Mouse (Mus musculus) lung, embryonic 14.5 days (tissue): ENCODE measurements around the gene Iah1. TPM values are rescaled to one million over a fixed set of nuclear protein-coding genes. Genes with fewer than 3 reads are reported as not detected.
A peak's percentile ranks its signal among the peaks of the same experiment; 100 is the strongest.

Experiments
- ATAC-seq: fragments of 200-750 bp; cut with Nextera tagmentation; 2 replicates; pipeline ENCODE4 v1.8.0; 2017; ENCODE audit warnings: mild to moderate bottlenecking, moderate TSS enrichment, moderate library complexity; ENCODE audit not compliant: insufficient read depth
- DNase-seq: peaks from one replicate; pipeline ENCODE4 v3.0.0-alpha.2; 2015
- H3K27ac ChIP-seq: fragments of 300-500 bp; sonication (generic); 2 replicates; pipeline ENCODE4 v1.5.1; 2014; ENCODE audit warnings: low read depth, mild to moderate bottlenecking, moderate library complexity
- H3K27me3 ChIP-seq: fragments of 300-500 bp; sonication (generic); 2 replicates; pipeline ENCODE4 v1.6.1; 2014; ENCODE audit warnings: low read length, control low read depth; ENCODE audit not compliant: insufficient read depth
- H3K36me3 ChIP-seq: fragments of 300-500 bp; sonication (generic); 2 replicates; pipeline ENCODE4 v1.6.1; 2014; ENCODE audit warnings: control low read depth; ENCODE audit not compliant: insufficient read depth
- H3K4me1 ChIP-seq: fragments of 300-500 bp; sonication (generic); 2 replicates; pipeline ENCODE4 v1.6.1; 2014; ENCODE audit warnings: antibody characterized with exemption, control low read depth; ENCODE audit not compliant: insufficient read depth
- H3K4me2 ChIP-seq: fragments of 300-500 bp; sonication (generic); 2 replicates; pipeline ENCODE4 v1.6.1; 2014; ENCODE audit warnings: mild to moderate bottlenecking
- H3K4me3 ChIP-seq: fragments of 300-500 bp; sonication (generic); 2 replicates; pipeline ENCODE4 v1.5.1; 2014; ENCODE audit warnings: low read depth, low read length
- H3K9ac ChIP-seq: fragments of 300-500 bp; sonication (generic); 2 replicates; pipeline ENCODE4 v1.6.1; 2014
- H3K9me3 ChIP-seq: fragments of 300-500 bp; sonication (generic); 2 replicates; pipeline ENCODE4 v1.6.1; 2016; ENCODE audit warnings: low read depth, low read length, control low read depth
- CTCF ChIP-seq: IDR thresholded peaks from 2 replicates; pipeline ENCODE4 v1.5.1; 2016; ENCODE audit warnings: antibody characterized with exemption, low read depth
- WGBS: fragments of 180-500 bp; shearing (Covaris S2); extraction: QIAGEN DNeasy Blood & Tissue Kit; methylation state at CpG from one replicate; pipeline ENCODE4 v1.1.7; 2014; 5-methylcytosine and 5-hydroxymethylcytosine counted together
- polyA plus RNA-seq: library from polyadenylated mRNA; unstranded; fragments of >200 nt; fragmentation: Nextera tagmentation; extraction: Ambion mirVana; gene quantifications from 2 replicates; pipeline ENCODE4 v1.2.1, GENCODE M21; 2014

Gene Iah1
- polyA plus RNA-seq, 1 experiment from 2014 or later: 58.8 TPM

DNA sequence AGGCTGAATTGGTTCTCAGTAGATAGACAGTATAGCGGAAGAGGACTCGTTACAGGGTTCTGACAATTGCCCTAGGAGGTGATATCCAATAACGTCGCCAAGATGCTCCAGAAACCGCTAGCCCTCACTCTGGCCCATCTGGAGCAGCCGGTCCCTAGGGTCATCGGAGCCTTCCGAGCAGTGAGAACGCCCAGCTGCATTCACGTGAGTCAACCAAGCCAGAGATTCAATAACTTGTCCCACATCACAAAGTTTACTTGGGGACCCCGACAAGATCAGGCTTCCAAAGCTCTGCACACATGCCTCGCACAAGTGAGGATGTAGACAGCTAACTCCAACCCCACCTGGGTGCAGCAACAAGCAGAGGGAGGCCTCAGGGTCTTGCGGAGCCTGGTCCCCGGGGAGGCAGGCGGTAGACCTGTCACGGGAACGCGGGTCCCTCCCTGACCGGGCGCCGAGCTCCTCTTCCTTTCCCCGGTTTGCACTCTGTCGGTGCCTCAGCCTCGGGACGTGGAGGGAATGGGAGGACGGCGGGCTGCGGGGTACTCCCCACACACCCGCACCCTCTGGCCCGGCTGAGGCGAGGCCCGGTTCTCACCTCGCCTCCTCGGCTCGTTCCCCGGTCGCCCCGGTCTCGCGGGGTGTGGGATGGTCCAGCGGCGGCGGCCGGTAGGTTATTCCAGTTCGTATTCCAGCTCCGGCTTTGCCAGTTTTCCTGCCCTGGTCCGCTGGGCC is 30.5 kb upstream of the Iah1 start:
- peak overlapping the region; percentile 67 for H3K4me2 ChIP-seq
- under 1% methylated on average over 47 of the region's 47 CpGs for WGBS
- no peaks in the 10 kb centered on the region for H3K4me1 ChIP-seq
- no peak for TF ChIP-seq CTCF
- H3K4me3 ChIP-seq: peak overlapping the region; percentile 82
- H3K9ac ChIP-seq: peak overlapping the region; percentile 92
- H3K27me3 ChIP-seq: no peaks in the 10 kb centered on the region
- no peaks in the 10 kb centered on the region for H3K9me3 ChIP-seq
- ATAC-seq: peak; percentile 86
- H3K36me3 ChIP-seq: peaks cover 11% of the 10 kb centered on the region; the same call in 1 of the 2 replicates
- DNase-seq: no peak
- H3K27ac ChIP-seq: peak overlapping the region; percentile 89

DNA sequence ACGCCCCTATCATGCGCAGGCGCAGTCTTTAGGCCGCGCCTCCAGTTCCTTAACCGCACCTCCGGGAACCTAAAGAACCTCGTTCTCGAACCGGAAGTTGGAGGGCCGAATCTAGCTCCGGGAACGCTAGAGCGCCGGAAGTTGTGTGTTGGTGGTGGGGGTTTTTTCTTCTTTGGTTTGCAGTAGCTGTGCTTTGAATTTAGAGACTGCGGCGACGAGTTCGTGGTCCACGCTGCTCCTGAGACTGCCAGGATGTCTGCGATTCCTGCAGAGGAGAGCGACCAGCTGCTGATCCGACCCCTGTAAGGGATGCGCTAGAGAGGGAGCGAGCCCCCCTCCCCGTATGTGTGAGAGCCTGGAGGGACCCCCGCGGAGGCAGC is 30.0 kb upstream of the Iah1 start, which contains the start of gene Itgb1bp1:
Itgb1bp1 (minus strand) TSS at position 42 of the 380 bp plus-strand sequence.
- TF ChIP-seq CTCF: 0 out of 2 replicates have a peak, but pooled peaks have one; percentile 11
- no peaks in the 10 kb centered on the region for H3K9me3 ChIP-seq
- peak; percentile 100 for DNase-seq
- H3K36me3 ChIP-seq: peaks cover 15% of the 10 kb centered on the region; the same call in 1 of the 2 replicates
- no peaks in the 10 kb centered on the region for H3K4me1 ChIP-seq
- peak within 1 kb of the TSS; percentile 92 for H3K9ac ChIP-seq
- H3K27me3 ChIP-seq: no peaks in the 10 kb centered on the region
- peak; percentile 95 for ATAC-seq
- H3K4me3 ChIP-seq: peak within 1 kb of the TSS; percentile 82
- H3K4me2 ChIP-seq: peak within 1 kb of the TSS; percentile 81
- under 1% methylated on average over 28 of the region's 28 CpGs for WGBS
- peak within 1 kb of the TSS; percentile 89 for H3K27ac ChIP-seq

DNA sequence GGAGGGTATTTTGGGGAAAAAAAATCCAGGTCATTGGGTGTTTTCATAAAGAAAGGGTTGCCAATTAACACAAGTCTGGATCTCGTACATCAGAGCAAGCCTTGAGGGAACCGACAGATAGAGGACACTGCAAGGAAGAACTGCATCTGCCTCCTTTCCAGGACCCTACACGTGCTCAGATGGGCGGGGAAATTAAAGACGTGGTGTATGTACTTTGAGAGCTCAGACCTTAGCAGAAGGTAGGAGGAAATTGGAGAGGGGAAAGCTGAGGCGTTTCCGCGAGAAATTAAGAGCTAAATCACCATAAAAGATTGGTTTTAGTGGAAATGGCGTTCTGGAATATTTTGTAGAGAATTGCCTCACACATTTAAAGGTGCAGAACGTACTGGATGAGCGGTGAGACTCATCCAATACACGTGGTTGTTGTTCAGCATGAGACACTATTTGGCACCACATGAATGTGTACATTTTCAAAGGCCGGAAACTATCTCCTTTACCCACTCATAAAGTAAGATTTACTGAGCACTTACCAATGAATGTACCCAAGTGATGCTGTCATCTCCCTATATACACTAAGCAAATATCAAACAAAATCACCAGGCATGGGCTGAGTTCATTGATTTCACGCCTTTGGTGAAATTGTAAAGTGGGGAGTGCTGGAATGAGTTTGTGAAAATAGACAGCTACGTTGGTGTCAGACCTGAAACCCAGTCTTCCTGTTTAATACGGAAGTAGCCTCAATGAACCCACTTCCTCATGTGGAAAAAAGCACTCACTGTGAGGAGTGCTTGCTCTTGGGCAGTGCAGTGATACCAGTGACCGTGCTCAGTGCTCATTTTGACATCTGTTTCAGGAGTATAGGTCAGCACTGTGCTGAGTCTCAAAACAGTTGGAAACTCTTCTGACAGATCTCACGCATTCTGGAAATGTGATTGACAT is 29.2 kb upstream of the Iah1 start:
- Histone ChIP-seq H3K9ac (peak overlapping the region; percentile 92), H3K4me3 (peak overlapping the region; percentile 82), H3K27me3 (no peaks in the 10 kb centered on the region), H3K36me3 (peaks cover 23% of the 10 kb centered on the region; the same call in 1 of the 2 replicates), H3K4me1 (no peaks in the 10 kb centered on the region), H3K9me3 (no peaks in the 10 kb centered on the region), H3K4me2 (peak overlapping the region; percentile 81), H3K27ac (peak overlapping the region; percentile 89)
- peak; percentile 36 for DNase-seq
- WGBS: 27% methylated on average over 18 of the region's 18 CpGs
- no peak for TF ChIP-seq CTCF
- 0 out of 2 replicates have a peak, but pooled peaks have one; percentile 39 for ATAC-seq

DNA sequence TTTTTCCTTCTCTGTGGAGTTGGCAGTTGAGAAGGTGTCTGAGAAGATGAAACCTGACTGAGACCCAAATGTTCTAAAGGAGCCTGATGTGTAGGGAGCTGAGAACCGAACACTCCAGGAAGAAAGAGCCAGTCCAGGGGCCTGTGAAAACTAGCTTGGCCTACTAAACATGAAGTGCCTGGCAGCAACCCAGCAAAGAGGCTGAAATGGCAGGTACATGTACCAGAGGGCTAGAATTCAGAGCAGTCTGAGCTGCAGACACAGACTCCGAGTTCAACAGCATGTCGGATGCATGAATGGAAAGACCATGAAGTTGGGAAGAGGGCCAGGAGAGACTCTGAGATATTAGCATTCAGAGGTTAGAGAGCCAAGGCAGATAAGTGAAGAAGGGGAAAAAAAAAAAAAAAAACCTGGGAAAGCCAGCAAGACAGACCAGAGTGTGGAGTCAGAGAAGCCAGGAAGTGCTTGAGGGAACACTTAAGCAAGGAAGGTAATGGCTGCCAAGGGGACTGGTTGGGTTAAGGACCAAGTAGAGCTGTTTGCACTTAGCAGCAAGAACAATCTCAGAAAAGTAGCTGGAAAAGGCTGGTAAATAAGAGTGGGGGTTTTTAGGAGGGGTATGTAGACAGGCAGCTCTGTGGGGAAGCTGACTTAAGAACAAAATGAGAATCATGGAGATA is 27.3 kb upstream of the Iah1 start:
- ATAC-seq: no peak
- WGBS: 81% methylated on average over 3 of the region's 3 CpGs

DNA sequence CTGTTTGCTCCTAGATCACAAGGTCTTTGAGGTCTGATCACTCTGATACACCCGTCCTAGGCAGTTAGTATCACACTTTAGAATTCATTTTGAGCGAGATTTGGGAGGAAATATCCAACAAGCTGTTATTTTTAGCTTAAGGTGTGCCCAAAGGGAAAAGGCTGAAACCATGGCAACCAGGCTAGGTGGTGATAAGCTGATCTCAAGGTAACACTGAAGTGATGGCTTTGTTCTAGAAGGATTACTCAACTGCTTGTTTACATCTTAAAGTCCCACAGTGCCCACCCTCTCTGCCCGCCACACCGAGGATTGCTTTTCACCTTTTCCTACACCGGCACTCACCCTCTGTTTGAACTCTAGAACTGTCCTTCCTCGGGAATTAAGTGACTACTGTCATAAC is 26.5 kb upstream of the Iah1 start:
- H3K9me3 ChIP-seq: no peaks in the 10 kb centered on the region
- 61% methylated on average over 6 of the region's 6 CpGs for WGBS

More for the DNA sequence above, 27.3 kb upstream of the Iah1 start:
- Histone ChIP-seq H3K27ac (no peak overlapping the region; the same call in 1 of the 2 replicates), H3K4me1 (no peaks in the 10 kb centered on the region), H3K9ac (no peak overlapping the region), H3K4me2 (no peak overlapping the region), H3K4me3 (no peak overlapping the region), H3K27me3 (no peaks in the 10 kb centered on the region), H3K9me3 (no peaks in the 10 kb centered on the region), H3K36me3 (peaks cover 41% of the 10 kb centered on the region)
- TF ChIP-seq CTCF: no peak
- no peak for DNase-seq

DNA sequence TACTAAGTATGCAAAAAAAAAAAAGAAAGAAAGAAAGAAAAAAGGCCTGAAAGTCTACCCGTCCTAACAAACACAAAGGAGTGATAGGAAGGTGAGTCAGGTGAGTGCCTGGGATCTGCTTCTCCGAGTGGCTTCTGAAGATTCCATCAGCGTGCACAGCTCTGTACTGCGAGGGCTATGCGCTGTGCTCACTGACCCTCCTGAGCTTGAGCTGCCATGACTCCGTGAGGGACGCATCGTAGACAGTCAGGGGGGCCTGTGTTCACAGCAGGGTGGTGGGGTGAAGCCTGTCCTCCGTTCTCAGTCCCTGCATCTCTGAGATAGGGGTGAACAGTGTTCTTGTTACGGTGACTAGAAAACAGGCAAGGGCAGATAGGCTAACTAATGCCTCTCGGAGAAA is 17.3 kb upstream of the Iah1 start:
- DNase-seq (no peak), ATAC-seq (no peak)
- no peaks in the 10 kb centered on the region for H3K4me1 ChIP-seq
- no peaks in the 10 kb centered on the region for H3K9me3 ChIP-seq
- no peak overlapping the region for H3K4me2 ChIP-seq
- H3K4me3 ChIP-seq: no peak overlapping the region
- no peak for TF ChIP-seq CTCF
- 87% methylated on average over 11 of the region's 11 CpGs for WGBS
- peaks cover 87% of the 10 kb centered on the region for H3K36me3 ChIP-seq
- H3K27me3 ChIP-seq: no peaks in the 10 kb centered on the region
- no peak overlapping the region for H3K9ac ChIP-seq
- H3K27ac ChIP-seq: no peak overlapping the region

More for the DNA sequence above, 26.5 kb upstream of the Iah1 start:
- no peak overlapping the region for H3K4me3 ChIP-seq
- no peaks in the 10 kb centered on the region for H3K27me3 ChIP-seq
- H3K4me1 ChIP-seq: no peaks in the 10 kb centered on the region
- DNase-seq (peak; percentile 11), ATAC-seq (no peak)
- peaks cover 49% of the 10 kb centered on the region for H3K36me3 ChIP-seq
- TF ChIP-seq CTCF: no peak
- no peak overlapping the region for H3K4me2 ChIP-seq
- no peak overlapping the region for H3K27ac ChIP-seq
- H3K9ac ChIP-seq: no peak overlapping the region
